Mouse (Mus musculus) bone marrow, adult 2 months (tissue): ENCODE measurements at regions not wholly inside any gene's neighbourhood (a gene's known extent, or its start where the extent isn't known, plus 50 kb on each side); places are given as distances from the start of the nearest gene placed in this dataset.

Source experiments
- CTCF ChIP-seq: fragments of 200-500 bp; IDR thresholded peaks from 2 replicates; pipeline ENCODE4 v1.5.1; 2011; ENCODE audit warnings: low read length, control low read depth; ENCODE audit not compliant: control insufficient read depth, insufficient read depth
- POLR2A ChIP-seq: fragments of 200-500 bp; IDR thresholded peaks from 2 replicates; pipeline ENCODE4 v1.6.1; 2011; ENCODE audit warnings: low read depth, mild to moderate bottlenecking, control low read depth, low read length, borderline replicate concordance; ENCODE audit not compliant: control insufficient read depth

- TF ChIP-seq POLR2A (no peak), CTCF (no peak)
Observed at GRCm38 (mm10) chr14:102505696-102506321, 476.6 kb downstream of the Kctd12 start.
